In genomic region chr9:17484701-17485422, GRCm38 (mm10) we compare ENCODE assay signal across 16 mouse cellular contexts.
DNase-seq lines count a peak whose midpoint lies in the region; ATAC-seq and TF ChIP-seq lines count a peak whose summit lies in the region.
"Had no signal": no experiment of that assay in that cellular context is flagged by ENCODE, and none has a peak within 500 bp of the region (broad histone marks: within the 10 kb centered on the region; RNA-seq: fewer than 3 reads in every experiment).

No protein-coding gene starts in this region.

- no peak for TF ChIP-seq CTCF in left cerebral cortex, adult 2 months (IDR thresholded peaks at IDR 0.05)

- no peak overlapping the region for H3K4me3 ChIP-seq in left cerebral cortex, adult 2 months
- no peak overlapping the region for H3K4me3 ChIP-seq in forebrain, embryonic 14.5 days (ENCODE audit: low read depth, low read length)
- no peak overlapping the region for H3K4me3 ChIP-seq in midbrain, embryonic 15.5 days
- no peak overlapping the region for H3K4me3 ChIP-seq in liver, embryonic 11.5 days (ENCODE audit: low read depth, low read length)
- H3K4me3 ChIP-seq: hindbrain, embryonic 12.5 days; liver, embryonic 15.5 days; neural tube, embryonic 12.5 days had no signal

- 80% methylated on average over 3 of the region's 3 CpGs for WGBS in forebrain, embryonic 14.5 days
- WGBS in midbrain, embryonic 15.5 days = 58% methylated on average over 3 of the region's 3 CpGs
- WGBS in liver, embryonic 11.5 days = 75% methylated on average over 3 of the region's 3 CpGs

- H3K27me3 ChIP-seq in forebrain, embryonic 14.5 days (replicated peaks; ENCODE audit: control insufficient read depth, insufficient read depth, low read length) = no peaks in the 10 kb centered on the region
- H3K27me3 ChIP-seq in midbrain, embryonic 15.5 days (replicated peaks) = no peaks in the 10 kb centered on the region
- H3K27me3 ChIP-seq in liver, embryonic 11.5 days (replicated peaks; ENCODE audit: control insufficient read depth, insufficient read depth, low read length) = no peaks in the 10 kb centered on the region
- H3K27me3 ChIP-seq: hindbrain, embryonic 12.5 days; liver, embryonic 15.5 days; neural tube, embryonic 12.5 days had no signal

- DNase-seq in left cerebral cortex, adult 9 months (ENCODE audit: low spot score in 2 of 2) = peak; percentile 5 to 11
- no peak for DNase-seq in left cerebral cortex, adult 2 months (ENCODE audit: extremely low spot score in 1 of 2, low spot score in 2 of 2)
- peak; percentile 78 for DNase-seq in forebrain, embryonic 14.5 days (ENCODE audit: low spot score)
- DNase-seq in frontal cortex, adult 2 months (ENCODE audit: extremely low spot score in 1 of 2, low spot score in 1 of 2) = peak; percentile 30 to 46
- no peak for DNase-seq in liver, embryonic 11.5 days (ENCODE audit: low spot score)
- DNase-seq in adrenal gland, postnatal 25 days = no peak
- DNase-seq: cerebellum, adult 9-11 months; kidney, postnatal 10 days; lung, postnatal 14 days; retina, postnatal 1 day; thymus, postnatal 14 days had no signal

- no peaks in the 10 kb centered on the region for H3K9me3 ChIP-seq in forebrain, embryonic 14.5 days (replicated peaks; ENCODE audit: control insufficient read depth, low read length)
- H3K9me3 ChIP-seq in midbrain, embryonic 15.5 days = no peaks in the 10 kb centered on the region
- no peaks in the 10 kb centered on the region for H3K9me3 ChIP-seq in liver, embryonic 11.5 days (ENCODE audit: control insufficient read depth, low read length)
- H3K9me3 ChIP-seq: hindbrain, embryonic 12.5 days; liver, embryonic 15.5 days; neural tube, embryonic 12.5 days had no signal

- no peak overlapping the region for H3K27ac ChIP-seq in left cerebral cortex, adult 2 months
- no peak overlapping the region for H3K27ac ChIP-seq in forebrain, embryonic 14.5 days (ENCODE audit: low read depth, low read length)
- H3K27ac ChIP-seq in midbrain, embryonic 15.5 days = no peak overlapping the region
- H3K27ac ChIP-seq in liver, embryonic 11.5 days (ENCODE audit: low read depth, low read length) = no peak overlapping the region
- H3K27ac ChIP-seq: hindbrain, embryonic 12.5 days; liver, embryonic 15.5 days; neural tube, embryonic 12.5 days had no signal

- no peak overlapping the region for H3K9ac ChIP-seq in forebrain, embryonic 14.5 days (ENCODE audit: low read length)
- no peak overlapping the region for H3K9ac ChIP-seq in midbrain, embryonic 15.5 days
- H3K9ac ChIP-seq in liver, embryonic 11.5 days (ENCODE audit: low read depth, low read length) = no peak overlapping the region
- H3K9ac ChIP-seq: hindbrain, embryonic 12.5 days; liver, embryonic 15.5 days; neural tube, embryonic 12.5 days had no signal

- ATAC-seq in forebrain, embryonic 14.5 days = peak; percentile 88; the same call in 1 of the 2 replicates
- ATAC-seq in midbrain, embryonic 15.5 days (replicated peaks) = peak; percentile 83
- ATAC-seq in liver, embryonic 11.5 days (replicated peaks; ENCODE audit: low FRiP score) = no peak
- ATAC-seq: intestine, postnatal 0 days had no signal

- intact Hi-C loops in left cerebral cortex, adult 2 months (cut with DNase I) = no loop called here

- H3K4me1 ChIP-seq in forebrain, embryonic 14.5 days (ENCODE audit: control insufficient read depth, insufficient read depth, low read length) = no peaks in the 10 kb centered on the region
- no peaks in the 10 kb centered on the region for H3K4me1 ChIP-seq in midbrain, embryonic 15.5 days
- no peaks in the 10 kb centered on the region for H3K4me1 ChIP-seq in liver, embryonic 11.5 days (replicated peaks; ENCODE audit: control insufficient read depth, insufficient read depth, low read length)
- H3K4me1 ChIP-seq: hindbrain, embryonic 12.5 days; liver, embryonic 15.5 days; neural tube, embryonic 12.5 days had no signal

- H3K36me3 ChIP-seq in forebrain, embryonic 14.5 days (ENCODE audit: control insufficient read depth, insufficient read depth, low read length) = no peaks in the 10 kb centered on the region
- H3K36me3 ChIP-seq in midbrain, embryonic 15.5 days (replicated peaks) = no peaks in the 10 kb centered on the region
- H3K36me3 ChIP-seq in liver, embryonic 11.5 days (ENCODE audit: control insufficient read depth, insufficient read depth, low read length) = no peaks in the 10 kb centered on the region
- H3K36me3 ChIP-seq: hindbrain, embryonic 12.5 days; liver, embryonic 15.5 days; neural tube, embryonic 12.5 days had no signal

- H3K4me2 ChIP-seq in forebrain, embryonic 14.5 days (ENCODE audit: low read length) = no peak overlapping the region
- H3K4me2 ChIP-seq in midbrain, embryonic 15.5 days = no peak overlapping the region
- no peak overlapping the region for H3K4me2 ChIP-seq in liver, embryonic 11.5 days
- H3K4me2 ChIP-seq: hindbrain, embryonic 12.5 days; liver, embryonic 15.5 days; neural tube, embryonic 12.5 days had no signal

Comparison
In these comparisons a context has a peak if more than half of its experiments do, and no peak if none do; other contexts are left out.
1. DNase-seq: peak in left cerebral cortex, adult 9 months (2 of 2), forebrain, embryonic 14.5 days (single experiment) and frontal cortex, adult 2 months (2 of 2); none in left cerebral cortex, adult 2 months (0 of 2), liver, embryonic 11.5 days (single experiment) and adrenal gland, postnatal 25 days (single experiment).